Mouse (Mus musculus) cerebellum, postnatal 4 days (tissue): ENCODE measurements around the gene Kif5c.

Experiments used
- DNase-seq, 2 experiments: peaks; one replicate each; pipeline ENCODE4 v3.0.0; 2022; ENCODE audit warnings: low spot score in 2 of 2, mixed read lengths in 1 of 2

The Kif5c gene

DNA sequence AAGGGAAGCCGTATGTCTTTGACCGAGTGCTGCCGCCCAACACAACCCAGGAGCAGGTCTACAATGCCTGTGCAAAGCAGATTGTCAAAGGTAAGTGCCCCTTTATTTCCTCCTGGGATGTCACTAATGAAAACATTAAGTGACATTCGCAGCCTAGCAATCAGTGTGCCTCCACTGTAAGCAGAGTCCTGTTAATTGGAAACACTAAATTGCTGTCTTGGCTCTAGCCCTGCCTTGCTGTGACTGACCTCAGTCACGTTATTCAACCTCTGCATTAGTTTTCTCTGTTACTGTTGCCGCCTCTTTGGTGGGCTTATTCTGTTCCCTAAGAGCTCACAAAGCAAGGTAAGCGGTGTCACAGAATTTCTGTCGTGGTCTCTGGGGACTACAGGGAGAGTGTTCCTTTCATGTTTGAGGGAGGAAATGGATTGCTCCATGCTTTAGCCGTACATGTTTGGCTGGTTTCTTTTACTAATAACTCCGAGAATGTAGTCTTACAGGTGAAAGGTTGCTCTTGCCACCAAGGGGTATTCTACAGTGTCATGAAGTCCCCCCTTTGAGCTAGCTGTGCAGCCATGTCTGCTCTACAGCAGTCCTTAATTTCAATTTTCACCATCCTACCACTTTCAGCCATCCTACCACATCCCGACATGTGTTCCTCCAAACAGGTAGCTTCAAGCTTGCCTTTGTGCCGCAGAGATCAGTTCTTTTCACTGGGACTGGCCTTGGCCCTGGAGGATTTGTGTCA, 52.8 kb downstream of the Kif5c start:
- DNase-seq, result no peak

DNA sequence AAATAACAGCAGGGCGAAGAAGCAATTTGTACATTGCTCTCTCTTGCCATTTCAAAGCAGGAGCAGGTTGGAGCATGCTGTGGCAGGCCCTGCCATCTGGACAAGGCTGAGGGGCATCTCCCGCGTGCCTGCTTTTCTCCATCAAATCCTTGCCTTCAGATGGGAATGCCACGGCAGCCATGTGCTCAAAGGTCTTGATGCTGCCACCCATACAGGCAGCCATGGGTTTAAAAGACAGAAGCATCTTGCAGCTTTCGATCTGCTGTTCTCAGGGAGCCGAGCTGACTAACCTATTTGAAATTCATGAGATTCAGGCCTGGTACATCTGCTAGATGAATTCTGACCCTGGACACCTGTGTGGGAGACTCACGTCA, 53.4 kb downstream of the Kif5c start:
- DNase-seq, result peak in 1 of 2 experiments; percentile 59

DNA sequence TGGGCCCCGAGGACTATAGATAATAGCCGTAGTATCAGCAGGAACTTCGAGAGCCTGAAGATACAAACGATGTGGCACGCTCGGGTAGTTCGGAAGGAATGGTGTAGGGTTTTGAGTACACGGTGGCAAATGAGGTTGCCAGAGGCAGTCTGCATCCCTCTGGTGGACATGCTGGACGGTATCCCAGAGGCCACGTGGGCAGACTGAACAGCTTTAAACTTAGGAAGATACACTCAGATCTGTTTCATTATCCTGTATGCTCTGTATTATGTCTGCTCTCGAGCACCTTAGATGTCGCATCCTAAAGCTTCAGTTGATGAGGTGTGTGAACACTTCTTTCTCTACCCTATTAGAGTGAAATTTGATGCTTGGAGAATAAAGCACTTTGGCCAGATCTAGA, 56.9 kb downstream of the Kif5c start:
- DNase-seq, result no peak

DNA sequence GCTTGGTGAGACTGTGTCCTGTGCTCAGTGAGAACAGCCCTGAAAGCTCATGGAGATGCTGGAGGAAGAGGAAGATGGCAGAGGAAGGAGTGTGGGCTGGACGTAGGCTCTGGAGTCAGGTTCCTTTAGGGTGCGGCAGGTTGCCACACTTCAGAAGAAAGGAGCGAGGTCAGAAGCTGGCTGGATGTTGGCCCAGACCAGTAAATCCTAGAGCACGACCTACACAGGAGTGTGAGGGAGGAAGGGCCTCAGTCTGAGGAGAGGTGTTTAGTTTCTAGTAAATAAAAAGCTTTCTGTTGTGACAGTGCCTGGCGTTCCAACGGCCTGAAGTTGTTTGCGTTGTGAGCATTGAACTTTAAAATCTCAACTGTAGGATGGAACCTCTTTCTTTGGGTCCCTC, 59.3 kb downstream of the Kif5c start:
- DNase-seq, result no peak

DNA sequence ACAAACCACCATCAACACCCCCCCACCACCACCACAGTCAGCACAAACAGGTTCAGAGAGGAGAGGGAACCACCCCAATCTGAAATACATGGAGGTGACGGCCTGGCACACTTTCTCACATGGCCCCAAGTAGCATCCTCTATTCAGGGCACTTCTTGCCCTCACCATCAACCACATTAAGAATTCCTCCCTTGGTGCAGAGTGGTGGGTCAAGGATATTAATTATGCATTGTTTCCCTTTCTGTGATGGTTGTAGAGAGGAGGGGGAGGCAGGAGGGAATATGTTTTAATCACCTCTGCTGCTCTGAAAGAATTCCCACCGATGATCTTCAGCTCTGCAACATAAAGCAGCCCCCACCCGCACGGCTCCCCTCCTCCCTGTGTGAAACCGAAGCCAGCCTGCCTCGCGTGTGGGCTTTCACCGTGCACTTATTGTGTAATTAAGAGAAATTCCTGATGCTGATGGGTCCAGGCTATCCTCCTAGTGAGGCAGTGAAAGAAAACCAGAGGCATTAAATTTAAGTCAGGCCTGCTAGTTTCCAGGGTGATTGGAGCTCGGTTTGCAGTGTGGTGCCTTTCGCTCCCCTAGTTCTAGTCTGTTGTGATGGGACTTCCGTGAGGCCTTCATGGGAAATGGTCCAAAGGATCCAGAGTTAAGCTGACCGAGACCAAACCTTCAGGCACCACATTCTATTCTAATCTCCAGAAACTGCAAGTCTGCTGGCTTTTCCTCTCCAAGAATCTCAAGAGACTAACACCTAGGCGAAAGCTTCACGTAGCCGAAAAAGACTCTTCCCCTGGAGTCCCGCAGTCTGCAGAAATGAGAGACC, 60.3 kb downstream of the Kif5c start:
- DNase-seq, result no peak

DNA sequence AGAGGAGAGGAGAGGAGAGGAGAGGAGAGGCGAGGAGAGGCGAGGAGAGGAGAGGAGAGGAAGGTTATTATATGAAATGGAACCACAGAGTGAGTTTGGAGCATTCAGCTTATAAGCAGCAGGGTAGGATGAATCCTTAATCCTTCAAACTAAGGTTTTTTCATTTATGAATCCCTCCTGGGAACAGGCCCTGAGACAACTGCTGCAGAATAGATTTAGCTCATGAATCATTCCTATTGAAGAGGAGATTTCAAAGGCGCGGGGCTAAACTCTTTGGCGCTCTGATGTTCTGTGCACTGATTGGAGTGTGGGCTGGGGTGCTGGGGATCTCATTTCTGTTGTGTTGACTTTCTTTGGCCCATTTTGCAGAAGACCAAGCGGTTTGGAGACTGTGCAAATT, 63.7 kb downstream of the Kif5c start:
- no peak for DNase-seq

DNA sequence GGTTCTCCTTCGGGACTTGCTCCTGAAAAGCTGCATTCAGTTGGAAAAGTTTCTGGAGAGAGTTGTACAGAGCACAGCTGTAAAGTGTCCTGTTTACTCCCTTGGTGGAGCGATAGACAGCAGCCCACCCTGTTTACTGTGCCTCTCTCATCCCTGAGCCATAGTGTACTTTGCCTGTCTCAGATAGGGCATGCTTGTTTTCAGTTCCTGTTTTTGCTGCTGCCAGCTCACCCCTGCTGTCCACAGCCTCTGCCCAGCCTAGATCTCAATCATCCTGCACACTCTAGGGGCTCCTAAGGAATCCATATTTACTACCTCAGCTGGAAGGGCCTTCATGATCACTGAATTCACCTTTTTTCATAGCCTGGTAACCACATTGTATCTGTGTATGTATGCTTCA, 65.7 kb downstream of the Kif5c start:
- no peak for DNase-seq

DNA sequence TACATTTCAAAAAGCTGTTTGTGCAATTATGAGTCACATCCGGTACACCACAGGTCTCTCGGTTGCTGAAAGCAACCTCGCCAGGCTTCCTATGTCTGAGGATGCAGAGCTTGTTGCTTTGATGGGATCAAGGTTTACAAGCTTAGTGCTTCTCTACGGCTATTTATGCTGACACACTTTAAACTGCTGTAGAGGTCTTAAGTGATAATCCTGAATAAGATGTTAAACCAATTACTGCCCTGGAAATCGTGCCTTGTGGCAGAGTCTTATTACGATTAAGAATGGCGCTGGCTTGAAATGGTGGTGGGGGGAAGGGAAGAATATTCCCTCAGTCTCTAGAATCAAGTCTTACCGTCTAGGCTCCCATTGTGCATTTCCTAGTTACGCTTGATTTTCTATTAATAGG, 71.3 kb downstream of the Kif5c start:
- no peak for DNase-seq

DNA sequence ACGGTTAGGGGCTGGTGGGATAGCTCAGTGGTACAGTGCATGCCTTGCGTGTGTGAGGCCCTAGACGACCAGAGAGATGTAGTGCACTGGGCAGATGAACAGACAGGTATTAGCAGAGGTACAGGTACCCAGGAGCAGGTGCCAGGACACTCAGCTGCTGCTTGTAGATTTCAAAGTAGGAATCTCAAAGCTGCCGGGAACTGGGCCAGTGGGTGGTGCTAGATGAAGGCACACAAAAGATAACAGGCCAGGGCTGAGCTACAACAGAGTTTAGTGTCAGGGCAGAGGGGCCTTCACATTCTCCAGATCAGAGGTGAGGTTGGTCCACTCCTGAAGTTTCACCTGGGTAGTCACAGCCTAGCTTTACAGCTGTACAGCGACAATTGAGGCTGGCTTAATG, 72.3 kb downstream of the Kif5c start:
- DNase-seq, result no peak

DNA sequence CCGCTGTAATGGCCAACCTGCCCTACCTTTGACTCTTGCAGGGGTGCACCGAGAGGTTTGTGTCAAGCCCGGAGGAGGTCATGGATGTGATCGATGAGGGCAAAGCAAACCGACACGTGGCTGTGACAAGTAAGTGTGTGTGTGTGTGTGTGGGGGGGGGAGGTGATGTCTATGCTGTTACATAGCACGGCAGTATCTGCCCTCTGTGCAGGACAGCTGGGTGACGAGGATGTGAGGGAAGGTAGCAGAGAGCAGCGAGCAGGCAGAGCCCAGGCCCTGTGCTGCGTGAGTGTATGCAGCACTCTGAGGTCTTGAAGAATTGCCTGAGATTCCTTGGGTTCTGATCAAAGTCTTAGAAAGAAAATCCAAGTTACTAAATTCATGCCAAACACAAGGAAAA, 75.6 kb downstream of the Kif5c start:
- no peak for DNase-seq

DNA sequence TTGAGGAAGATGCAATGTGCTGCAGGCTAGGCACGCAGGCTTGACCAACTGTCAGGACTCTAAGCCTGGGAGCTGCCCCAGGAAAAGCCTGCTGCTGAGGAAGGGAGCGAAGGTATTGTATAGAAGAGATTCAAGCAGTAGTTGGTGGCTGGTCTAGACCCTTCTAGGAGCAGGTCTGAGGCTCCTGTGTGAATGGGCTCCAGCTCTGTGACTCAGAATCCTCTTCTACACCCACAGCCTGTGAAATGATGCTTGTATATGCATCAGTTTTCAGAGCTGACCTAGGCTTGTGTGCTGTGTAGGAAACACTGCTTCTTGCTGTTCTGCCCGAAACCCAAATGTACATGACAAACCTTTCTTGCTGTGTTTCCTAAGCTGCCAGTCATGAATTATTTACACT, 76.4 kb downstream of the Kif5c start:
- DNase-seq, result no peak

DNA sequence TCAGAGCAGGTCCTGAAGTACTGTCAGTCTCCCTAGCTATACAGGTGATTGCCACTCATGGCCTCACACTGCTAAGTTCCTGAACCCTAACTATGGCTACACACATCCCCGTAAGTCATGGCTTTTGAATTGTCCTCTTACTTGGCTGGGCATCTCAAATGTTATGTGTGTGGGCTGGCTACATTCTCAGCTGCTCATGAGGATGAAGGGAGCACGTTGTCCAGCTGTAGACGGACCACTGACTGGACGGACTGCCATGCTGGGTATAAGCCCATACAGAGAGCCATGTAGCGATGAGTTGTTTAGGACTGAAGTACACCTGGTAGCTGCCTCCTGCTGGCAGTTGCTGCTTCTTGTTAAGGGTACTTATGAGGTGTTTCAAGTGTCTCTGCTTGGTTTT, 79.8 kb downstream of the Kif5c start:
- DNase-seq, result no peak

DNA sequence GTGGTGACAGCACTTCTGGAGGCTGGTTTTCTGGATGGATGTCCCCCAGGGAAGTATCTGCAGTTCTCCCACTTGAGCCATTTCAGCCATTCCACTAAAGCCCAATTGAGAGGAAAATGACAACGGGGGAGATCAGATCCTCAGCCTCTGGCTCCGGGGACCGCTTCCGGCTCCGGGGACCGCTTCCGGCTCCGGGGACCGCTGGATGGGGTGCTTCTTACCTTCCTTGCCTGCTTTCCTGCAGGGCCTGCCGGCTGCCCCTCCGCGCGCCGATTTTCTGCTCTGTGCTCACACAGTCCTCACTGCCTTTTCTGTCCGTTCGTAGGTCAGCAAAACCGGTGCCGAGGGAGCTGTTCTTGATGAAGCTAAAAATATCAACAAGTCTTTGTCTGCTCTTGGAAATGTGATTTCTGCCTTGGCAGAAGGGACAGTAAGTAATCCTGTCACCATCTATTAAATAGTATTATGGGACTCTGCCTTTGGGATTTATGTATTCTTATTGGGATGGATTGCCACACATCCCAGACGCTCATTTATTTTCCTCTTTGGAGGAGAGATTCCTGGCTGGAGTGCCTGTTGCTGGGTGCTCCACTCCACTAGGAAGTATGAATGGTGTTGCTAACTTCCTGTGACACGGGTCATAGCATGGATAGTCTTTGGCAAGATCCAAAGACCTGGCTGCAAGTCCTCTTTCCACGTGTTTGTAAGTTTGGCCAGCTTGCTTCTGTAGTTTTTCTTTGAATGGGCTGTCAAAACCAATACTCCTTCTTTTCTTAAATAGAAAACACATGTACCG, 81.3 kb downstream of the Kif5c start:
- DNase-seq, result no peak

DNA sequence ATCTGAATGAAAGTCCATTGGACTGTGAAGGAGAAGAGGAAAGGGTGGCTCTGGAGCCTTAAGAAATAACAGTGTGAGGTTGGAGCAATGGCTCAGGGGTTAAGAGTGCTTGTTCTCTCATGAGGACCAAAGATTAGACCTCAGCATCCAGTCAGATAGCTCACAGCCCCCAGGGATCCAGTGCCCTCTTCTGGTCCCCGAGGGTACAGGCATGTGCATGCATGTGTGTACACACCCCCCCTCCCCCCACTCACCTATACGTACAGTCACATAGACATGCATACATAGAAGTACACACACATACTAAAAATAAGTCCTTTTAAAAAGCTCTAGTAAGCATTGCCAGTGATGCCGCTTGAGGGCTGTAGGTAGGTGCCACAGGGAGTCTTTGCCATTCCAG, 91.1 kb downstream of the Kif5c start:
- DNase-seq, result no peak

DNA sequence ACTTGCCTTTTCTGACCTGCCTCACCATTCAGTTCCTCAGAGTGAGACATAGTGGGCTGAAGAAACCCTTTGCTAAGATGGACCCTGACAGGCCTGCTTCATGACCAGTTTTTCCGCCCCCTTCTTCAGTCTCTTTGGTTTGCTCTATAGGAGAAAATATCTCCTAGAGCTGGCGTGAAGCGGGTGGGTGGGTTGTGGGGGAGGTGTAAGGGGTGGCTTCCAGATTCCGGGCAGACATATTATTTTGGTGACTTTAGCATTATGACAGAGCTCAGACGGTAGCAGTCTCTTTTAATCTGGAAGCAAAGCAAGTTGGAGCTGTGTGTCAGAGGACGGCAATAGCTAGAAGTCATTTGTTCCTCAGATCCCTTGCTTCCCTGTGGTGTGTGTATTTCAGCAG, 92.6 kb downstream of the Kif5c start:
- DNase-seq, result no peak

DNA sequence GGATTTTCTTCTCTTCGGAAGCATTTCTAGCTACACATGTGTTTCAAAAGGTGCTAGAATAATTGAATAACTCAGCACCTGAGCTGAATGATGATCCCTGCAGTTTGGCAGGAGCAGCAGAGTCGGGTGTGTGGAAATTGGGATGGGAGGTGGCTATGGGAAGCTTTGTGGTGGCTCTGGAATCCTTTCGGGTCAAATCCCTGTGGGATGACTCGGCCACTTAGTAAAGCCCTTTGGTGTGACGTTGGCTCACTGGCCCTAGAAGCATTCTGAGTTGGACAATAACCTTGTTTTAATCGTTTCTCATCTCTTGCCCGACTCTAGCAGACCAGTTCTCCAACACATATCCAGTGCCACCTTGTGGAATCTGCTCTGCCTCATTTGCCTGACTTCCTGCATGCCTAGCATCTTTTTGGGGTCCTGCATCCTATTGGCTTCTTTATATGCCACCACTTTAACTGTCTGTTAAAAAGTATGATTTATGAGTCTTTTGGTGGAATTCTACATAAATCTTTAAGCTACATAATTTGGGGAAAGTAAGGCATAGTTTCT, 93.3 kb downstream of the Kif5c start:
- no peak for DNase-seq

DNA sequence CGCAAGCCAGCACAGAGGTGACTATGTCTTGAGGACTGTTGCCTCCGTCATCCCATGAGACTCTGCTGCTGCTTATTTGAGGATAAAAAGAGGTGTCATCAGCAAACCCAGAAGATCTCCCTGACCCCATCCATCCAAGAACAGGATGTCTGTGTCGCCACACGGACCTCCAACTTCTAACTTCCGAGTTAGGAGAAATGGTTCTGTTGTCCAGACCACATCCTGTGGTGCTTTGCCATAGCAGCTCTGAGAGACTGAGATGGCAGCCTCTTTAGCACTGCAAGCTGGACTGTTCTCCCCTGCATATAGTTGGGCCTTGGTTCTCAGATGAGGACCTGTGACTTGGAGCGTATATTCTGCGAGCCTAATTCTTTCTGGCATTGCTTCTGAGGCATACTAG, 97.4 kb downstream of the Kif5c start:
- no peak for DNase-seq

DNA sequence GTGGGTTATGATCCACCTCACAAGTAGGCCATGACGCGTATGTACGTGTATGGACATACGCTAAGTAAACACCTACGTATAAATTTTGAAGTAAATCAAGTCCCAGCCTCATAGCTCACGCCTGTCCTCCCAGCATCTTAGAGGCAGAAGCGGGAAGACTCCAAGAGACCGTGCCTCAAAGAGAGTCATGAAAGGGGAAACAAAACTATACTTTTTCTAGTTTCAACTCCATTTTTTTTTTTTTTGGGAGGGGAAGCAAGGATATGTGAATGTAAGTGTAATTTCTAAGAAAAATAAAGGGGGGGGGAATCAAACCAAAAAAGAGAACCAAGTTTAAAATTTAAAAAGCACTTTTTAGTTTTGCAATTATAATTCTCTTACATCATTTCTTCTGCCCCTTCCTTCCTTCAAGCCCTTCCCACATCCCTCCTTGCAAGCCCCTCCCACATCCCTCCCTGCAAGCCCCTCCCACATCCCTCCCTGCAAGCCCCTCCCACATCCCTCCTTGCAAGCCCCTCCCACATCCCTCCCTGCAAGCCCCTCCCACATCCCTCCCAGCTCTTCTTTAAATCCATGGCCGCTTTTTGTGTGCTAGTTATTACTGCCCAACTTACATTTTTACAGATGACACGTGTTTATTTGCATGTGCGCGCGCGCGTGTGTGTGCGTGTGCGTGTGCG, 98.5 kb downstream of the Kif5c start:
- no peak for DNase-seq

DNA sequence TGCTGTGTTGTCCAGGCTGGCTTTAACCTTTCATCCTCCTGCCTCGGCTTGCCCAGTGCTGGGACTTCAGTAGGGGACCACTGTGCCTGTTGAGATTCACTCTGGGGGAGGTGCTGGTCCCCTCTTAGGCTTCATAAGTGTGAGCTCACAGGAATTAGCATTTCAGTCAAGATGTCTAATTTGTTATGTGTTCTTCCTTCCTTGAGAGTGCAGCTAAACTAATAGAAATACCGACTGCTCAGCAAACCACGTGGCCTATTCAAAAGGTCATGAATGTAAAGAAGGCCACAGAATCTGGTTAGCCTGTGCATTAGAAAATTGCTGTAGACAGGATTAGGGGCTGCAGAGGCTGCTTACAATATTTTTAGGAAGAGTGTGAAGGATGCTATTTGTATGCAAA, 99.4 kb downstream of the Kif5c start:
- DNase-seq, result no peak

DNA sequence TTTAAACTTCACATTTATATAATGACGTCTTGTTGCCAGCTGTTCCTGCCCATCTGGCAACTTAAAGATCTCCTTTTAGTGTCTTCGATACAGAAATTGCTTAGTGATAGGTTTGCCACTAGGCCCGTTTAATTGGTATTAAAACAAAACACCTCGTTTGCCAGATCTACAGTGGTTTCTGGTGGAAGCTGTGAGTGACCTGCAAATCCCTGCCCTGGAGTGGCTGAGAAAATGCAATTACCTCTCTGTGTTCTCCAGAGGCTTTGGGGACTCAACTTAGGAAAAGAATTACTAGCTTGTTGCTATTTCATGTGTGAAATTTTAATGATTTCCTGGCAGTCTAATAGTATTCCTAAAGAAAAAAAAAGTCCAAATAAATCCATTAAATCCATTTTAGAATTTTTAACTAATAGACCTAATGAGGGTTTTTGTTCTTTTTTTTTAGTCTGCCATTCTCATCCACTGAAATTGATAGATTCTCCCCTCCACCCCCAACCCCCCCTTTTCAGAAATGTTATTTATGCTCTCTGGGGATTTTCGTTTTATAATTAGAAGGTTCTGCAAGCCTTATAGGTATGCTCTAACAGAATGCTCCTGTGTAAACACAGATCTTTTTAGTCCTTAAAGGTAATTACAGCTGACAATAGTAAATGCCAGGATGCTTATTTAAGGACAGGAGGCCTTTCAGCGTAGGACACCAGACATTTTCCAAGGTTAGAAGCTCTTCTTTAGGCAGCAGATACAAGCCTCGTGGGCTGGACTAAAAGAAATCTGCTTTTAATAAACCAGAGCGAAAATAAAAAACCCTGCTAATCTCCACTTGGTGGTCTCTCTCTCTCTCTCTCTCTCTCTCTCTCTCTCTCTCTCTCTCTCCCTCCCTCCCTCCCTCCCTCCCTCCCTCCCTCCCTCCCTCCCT, 100.1 kb downstream of the Kif5c start:
- DNase-seq, result no peak

DNA sequence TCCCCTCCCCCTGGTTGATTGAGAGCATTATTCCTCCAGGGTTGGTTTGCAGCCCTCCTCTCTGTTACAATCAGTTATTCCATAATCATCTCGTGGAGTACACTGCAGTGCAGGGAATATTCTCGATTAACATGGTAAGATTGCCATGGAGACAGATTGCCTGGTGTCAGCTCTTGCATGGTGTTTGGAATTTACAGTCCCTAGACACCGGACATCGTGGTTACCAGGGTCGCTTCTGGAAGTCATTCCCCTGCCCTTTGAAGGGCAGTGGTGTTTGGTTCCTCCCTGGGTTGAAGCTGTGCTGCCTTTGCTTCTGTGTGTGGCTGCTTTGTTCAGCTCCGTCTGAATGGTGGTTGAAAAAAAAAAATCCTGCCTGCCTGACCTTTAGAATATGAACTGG, 100.8 kb downstream of the Kif5c start:
- no peak for DNase-seq
